Mouse (Mus musculus): ENCODE measurements at regions not wholly inside any gene's neighbourhood (a gene's known extent, or its start where the extent isn't known, plus 50 kb on each side); places are given as distances from the start of the nearest gene placed in this dataset.

DNA sequence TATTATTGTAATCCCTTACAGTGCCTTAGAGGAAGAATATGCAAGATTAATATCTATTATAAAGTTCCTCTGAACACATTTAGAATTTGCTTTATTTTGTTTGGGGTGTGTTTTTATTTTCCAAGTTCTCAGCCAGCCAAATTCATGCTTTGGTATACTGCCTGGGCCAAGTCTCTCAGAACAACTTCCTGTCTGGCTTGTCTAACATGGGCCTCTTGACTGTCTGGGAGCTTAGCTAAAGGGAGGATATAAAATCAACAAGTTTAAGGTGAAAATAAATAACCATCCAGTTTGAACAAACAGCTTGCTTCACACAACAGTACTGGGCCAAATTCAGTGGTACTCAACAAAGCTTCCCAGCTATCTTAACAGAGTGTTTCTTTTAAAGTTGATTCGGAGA is 669.5 kb downstream of the Kcnj2 start:
- no peak for DNase-seq

DNA sequence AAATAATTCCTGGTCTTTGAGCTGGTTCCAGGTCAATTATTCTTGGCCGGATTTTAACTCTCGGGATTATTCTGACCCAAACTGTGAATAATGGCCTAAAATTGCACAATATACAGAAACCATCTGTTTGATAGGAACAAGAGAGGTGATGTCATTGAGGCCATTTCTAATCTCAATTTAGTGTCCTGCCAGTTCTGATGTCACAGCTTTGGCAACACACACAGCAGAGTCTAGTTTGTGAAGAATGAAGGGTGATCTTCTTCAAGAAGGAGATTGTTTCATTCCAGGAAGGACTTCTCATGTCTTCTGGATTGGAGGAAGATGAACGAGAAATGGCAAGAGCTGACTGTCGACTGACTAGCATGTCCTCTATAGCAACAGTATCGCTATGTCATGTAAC is 670.0 kb downstream of the Kcnj2 start:
- DNase-seq: no peak

DNA sequence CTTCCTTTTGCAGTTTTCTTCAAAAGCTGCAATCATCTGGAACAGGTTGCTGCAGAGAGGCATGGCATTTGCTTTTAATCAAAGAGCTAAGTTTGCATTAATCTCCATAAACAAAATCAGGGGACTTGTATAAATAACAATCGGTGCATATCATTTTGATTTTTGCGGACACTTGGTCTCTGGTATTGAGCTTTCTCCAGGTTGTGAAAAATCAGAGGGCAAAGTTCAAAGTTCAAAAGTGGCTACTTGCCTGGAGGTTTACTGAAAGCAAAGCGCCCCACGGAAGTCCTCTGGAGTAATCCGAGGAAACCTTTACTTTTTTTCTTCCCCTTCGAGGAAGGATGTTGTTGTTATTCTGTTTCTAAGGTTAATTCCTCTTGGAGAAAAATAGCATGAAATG is 677.4 kb downstream of the Kcnj2 start:
- DNase-seq: peak; percentile 19

DNA sequence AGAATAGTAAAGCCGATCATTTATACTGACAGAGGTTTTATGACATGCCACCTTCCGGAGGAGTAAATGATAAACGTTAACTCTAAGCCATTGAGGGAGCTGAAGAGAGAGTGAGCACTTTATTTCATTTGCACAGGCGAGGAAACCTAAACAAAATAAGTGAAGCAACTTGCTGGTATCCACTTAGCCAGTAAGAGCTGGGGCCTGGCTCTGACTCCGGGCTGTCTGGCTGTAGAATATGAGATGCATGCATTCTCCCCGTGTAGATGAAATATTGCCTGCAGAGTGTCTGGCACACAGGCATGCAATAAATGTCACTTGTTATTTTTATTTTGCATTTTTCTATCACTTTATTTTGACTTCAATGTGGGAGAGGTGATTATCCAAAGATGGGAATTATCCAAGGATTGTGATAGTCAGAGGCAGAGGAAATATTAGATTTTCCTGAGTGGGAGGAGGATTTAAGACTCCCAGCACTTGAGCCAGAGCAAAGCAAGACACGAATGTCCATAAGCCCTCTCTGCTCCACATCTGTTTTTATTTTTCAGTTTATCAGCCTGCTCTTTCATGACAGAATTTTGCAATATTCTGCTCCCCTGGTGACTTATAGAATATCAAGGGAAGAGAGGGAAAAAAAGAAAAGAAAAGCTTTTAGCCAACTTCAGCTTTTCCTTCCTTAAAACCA is 681.4 kb downstream of the Kcnj2 start:
- DNase-seq: no peak

DNA sequence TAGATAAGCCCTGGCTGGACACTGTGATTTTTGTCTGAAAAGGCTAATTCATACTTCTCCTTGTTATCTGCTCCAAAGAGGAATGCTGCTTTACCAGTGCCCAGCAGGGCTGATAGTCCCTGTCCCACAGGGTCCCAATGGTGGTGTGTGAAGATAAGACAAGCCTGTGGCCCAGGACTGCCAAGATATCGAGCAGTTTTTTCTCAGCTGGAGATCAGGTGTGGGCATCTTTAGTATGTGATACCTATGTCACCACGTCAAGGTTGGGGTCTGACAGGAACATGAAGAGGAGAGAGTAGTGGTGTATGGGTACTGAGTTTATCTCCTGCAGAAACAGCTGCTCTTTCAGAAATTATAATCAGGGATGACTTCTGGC is 682.0 kb downstream of the Kcnj2 start:
- no peak for DNase-seq

DNA sequence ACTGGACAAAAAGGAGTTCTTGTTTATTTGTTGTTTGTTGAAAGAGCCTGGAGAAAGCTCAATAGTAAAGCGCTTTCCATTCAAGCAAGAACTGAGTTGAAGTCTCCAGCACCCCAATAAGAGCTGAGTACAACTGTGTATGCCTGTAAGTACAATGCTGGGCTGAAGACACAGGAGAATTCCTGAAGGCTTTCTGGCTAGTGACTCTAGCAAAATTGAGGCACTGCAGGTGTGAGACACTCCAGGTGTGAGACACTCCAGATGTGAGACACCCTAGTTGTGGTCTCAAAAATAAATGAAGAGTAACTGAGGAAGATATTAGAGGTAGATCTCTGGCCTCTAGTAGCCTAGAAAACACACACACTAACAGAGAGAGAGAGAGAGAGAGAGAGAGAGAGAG is 682.5 kb downstream of the Kcnj2 start:
- no peak for DNase-seq

DNA sequence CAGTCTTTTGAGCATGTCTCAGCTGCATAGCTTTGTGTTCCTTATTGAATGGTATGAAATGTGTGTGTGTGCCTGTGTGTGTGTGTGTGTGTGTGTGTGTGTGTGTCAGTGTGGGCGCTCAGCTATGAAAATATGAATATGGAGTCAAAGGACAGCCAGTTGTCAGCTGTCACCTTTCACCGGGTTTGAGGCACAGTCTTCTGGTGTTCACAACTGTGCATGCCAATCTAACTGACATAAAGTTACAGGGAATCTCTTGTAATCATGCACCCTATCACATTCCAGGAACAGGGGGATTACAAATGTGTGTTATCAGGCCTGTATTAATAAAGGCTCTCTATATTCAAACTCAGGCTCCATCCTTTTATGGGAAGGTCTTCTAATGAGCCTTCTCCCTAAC is 688.8 kb downstream of the Kcnj2 start:
- DNase-seq: no peak

DNA sequence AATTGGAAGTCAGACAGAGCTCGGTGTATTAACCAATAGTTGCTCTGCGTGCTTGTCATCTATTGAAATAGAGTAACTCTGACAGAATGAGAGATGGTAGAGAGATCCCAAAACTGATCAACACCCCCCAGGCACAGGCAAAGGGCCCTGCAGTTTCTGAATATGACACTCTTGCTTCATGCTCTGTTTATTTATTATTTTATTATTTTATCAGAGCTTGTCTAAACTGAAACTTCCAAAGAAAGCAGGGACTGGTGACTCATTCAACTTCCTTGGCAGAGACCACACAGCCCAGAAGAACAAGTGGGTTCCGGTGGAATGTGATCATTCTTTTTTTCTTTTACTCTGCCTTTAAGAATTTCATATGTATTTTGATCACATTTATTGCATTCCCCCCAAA is 697.1 kb downstream of the Kcnj2 start:
- DNase-seq: no peak

DNA sequence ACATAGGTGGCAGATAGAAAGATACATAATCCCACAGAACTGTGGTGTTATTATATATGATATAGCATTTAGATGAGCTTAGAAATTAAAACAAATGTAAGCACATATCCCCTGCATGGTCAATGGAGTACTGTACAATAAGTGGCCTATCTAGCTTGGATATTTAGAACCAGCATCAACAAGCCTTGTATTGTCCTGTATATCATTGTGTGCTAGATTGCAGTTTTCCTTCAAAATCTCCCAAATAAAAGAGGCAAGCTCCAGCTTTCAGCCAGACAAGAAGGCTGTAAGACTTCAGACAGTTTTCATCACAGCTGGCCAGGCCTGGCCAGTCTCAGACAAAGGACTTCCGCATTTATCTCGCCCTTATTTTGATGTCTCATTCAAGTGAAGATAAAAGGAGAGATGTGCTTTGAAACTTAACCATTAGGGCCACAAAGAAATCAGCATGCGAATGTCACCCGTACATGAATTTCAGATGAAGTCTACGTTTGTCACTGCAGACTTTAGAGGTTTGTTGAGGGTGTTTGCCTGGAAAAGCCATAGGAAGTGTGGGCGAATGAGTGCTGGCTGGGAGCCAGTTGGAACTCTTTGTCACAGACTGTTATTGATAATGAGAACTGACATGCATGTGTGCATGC is 700.5 kb downstream of the Kcnj2 start:
- DNase-seq: no peak

DNA sequence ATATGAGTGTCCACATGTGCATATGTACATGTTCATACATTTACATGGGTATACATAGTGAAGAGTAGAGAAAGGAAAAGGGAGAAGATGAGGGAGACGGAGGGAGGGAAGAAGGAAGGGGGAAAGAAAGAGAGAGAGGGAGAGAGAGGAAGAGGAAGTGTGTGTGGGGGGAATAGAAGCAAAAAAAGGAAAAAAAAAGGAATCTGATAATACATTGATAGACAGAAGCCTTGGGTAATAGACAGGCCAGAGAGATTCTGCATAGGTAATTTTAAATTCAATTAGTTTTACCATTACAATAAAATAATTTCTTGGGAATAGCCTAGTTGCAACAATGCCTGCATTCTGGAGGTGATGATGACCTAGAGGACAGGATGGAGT is 701.0 kb downstream of the Kcnj2 start:
- no peak for DNase-seq

DNA sequence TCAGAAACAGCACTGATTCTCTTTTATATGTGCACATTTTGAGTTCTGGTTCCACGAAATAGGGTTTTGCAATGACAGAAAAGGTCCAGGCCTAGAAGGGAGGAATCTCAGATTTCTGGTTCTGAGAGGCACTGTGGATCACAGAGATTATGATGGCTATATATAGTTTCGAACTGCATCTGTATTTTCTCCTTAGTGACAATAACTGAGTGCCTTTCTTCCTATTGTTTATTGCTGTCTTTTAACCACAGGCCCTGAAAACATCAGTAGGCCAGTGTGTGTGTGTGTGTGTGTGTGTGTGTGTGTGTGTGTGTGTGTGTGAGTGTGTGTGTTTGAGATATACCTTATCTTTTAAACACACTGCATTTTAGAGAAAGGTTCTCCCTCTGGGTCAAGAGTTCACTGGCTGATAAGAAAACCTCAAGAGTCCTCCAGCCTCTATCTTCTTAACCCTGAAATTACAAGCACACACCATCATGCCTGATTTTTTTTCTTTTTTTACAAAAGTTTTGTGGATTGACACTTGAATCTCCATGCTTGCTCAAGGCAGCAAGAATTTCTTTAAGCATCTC is 708.2 kb downstream of the Kcnj2 start:
- no peak for DNase-seq

DNA sequence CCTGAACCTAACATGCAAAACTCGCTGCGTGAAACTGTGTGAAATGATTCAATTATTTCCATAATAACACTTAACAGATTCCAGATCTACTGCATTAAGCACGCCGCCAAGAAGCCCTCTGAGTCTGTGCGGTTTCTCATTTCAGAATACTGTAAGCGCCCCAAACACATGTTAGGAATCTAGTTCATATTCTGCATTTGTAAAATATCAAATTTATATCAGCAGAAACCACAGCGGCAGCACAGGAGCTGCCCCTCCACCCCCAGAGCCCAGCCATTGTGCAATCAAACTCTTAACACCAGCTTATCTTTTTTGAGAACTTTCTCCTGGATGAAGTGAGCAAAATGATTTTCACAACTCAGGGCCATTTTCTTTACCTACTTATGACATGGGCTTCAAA is 715.4 kb downstream of the Kcnj2 start:
- no peak for DNase-seq

DNA sequence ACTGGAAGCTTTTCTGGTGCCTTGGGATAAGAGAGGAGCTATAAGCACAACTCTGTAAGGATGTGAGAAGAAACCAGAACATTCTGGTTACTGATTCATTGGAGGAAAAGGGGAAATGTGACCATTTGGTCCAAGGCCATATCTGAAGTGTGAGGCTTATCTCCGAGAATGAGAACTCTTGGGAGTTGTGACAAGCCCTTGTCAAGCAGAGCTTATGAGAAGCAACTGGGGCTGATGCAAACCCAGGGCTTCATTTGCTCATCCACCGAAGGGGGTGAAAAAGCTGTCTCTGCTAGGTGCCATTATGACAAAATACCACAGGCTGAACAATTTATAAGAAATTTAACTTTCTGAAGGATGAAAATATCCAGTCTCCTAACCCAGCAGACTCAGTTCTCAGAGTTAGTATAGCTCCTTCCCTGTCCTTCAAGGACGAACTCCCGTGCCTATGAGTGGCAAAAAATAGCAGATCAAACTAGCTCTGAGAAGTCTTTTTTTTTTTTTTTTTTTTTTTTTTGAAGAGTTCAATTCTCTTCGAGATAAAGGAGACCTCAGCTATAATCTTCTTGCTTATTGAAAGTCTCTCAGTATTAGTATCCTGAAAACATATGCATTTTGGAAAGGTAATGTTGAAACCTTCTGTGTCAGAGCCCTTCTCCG is 725.4 kb downstream of the Kcnj2 start:
- DNase-seq: no peak

DNA sequence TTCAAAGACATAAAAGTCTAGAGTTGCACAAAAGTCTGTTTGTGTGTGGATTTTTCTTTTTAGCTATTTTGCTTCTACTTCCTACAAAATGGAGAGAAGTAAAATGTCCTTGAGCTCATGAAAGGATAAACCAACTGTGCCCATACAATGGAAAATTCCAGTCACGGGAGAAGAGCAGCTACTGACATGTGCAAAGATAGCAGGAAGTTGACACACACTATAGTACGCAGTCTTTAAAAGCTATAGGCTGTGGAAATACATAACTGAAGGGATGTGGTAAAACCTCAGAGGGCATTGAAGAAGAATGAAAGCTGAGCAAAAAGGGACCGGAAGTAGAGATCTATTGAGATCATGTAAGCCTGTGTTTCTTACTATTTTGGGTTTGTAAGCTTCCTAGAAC is 735.1 kb downstream of the Kcnj2 start:
- no peak for DNase-seq

DNA sequence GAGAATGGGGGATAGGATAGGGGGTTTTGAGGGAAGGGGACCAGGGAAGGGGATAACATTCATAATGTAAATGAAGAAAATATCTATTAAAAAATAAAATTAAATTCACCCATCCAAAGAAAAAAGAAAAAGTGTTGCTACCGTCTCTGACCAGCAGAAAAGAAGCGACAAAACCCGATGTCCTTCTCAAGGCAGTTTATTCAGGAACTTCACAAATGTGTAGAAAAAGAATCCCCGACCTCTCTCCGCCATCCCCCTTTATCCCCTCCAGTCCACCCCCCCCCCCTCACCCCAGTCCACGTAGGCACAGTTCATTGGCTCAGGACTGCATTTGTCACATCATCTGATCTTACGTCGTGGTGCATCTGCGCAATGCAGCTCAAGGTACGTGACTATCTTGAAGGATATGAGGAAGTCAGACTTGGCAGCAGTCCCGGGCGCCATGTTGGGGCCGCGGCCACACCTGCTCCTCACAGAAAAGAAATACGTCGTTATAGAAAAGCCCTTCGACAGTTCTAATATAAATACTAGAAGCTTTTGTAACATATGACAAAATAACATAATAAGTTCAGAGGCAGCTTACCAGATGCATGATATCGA is 750.3 kb downstream of the Kcnj2 start:
- no peak for DNase-seq

DNA sequence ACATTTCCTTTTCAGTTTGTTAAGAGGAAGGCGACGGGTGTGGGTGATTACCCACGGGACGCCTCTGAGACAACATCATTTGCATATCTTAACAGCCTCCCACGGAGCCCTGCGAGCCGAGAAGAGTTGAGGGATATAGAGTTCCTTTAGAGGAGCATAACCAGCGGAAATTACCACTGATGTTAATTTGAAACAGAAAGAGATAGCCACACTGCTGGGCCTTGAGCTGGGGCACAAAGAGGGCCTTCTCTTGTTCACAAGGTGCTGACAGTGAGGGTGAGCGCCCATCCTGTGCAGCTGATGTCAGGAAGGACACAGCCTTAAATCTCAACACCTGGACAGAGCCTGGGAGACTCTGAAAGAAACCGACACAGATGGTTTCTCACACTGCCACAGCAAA is 752.2 kb downstream of the Kcnj2 start:
- DNase-seq: no peak

DNA sequence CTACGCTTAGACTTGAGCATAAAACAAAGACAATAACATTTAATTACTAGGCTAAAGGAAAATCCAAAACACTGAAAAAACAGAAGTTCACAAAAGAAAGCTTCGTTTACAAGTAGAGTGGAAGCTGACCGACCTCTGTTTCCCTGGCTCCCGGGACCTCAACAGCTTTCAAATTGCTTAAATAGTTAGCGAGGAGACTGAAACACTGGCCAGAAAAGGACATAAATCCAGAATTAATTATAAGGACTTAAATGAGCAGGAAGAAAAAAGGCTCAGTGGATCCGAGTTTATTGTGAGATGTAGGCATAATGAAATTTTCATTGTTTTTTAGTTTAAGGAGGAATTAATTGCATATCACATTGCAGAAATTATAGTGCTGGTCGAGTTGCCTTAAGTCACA is 754.4 kb downstream of the Kcnj2 start:
- no peak for DNase-seq

DNA sequence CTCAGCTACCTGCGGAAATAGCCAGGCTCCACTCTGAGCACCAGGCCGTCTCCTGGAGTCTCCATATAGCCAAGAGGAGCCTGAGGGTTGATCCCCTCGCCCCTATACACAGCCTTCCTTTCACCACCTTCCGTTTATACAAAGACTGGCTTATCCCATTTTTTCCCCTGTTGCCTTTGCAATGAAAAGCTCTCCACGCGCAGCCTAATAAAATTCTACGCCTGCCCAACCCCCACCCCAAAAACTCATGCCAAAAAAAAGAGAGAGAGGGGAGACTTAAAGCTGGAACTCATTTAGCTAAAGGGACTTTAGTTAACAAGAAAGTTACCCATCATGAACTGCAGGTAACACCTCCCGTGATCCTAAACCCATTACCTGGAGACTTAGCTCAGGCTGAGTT is 762.5 kb downstream of the Kcnj2 start:
- no peak for DNase-seq

DNA sequence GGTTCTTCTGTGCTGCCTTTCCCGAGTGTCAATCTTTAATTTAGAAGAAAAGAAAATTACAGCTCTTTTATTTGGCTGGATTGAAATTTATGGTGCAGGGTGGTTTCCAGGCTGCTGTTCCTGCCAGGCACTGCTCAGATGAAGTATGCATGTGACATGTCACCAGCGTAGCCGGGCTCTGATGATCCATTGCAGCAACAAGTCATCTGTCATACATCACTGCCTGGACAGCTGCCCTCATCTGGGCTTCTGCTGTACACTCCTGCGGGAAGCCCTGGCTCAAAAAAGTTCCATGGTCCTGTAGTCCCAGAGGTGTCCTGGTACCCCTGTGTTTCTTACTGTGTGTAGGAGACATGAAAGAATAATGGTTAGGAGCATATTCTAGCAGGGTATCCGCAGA is 773.0 kb downstream of the Kcnj2 start:
- no peak for DNase-seq

DNA sequence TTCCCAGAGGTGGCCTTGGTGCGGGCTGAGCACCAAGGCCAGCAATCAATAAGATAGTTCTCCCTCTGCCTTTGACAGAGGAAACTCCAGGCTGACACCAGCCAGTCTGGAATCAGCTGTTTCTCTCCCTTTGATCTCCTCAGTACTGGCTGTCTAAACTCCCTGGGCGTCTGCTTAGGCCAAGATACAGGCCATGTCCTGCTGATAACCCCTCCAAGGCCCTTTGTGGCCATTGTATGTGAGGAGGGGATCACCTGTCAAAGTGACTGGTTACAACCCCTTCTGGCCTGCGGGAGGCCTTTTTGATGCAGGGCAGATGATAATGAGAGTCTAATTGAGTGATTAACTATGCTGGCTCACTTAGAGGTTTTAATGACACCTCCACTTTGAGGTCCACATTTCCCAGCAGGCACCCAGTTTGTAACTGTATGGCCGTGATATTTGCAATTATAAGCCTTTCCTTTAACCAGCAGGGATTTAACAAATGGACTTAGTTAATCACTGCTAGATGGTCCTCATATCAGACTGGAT is 777.8 kb downstream of the Kcnj2 start:
- no peak for DNase-seq

DNA sequence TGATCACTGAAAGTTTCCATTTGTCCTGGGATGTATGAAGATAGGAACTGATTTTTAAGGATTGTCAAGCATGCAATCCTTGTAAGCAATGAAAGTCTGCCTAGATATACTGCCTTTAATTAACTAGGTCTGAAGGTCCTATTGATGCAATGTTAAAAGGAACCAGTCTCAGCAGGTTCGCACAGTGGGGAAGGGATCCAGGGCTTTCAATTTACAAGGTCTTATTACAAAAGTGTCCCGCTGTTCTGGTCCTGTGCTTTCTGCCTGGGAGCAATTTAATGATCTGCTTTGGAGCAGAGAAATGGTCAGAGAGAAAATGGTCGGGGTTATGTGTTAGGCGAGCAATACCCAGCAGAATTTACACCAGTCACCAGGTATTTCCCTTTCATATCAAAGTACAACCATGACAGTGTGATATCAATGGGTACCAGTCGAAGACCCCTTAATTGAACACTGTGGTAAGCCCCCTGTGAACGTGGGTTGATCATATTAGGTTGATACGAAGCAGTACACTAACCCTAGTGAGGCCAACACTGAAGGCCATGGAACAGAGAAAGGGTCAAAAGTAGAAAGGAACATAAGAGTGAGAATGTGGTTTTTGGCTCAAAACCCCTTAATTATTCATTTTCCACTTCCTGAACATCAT is 778.5 kb downstream of the Kcnj2 start:
- no peak for DNase-seq

DNA sequence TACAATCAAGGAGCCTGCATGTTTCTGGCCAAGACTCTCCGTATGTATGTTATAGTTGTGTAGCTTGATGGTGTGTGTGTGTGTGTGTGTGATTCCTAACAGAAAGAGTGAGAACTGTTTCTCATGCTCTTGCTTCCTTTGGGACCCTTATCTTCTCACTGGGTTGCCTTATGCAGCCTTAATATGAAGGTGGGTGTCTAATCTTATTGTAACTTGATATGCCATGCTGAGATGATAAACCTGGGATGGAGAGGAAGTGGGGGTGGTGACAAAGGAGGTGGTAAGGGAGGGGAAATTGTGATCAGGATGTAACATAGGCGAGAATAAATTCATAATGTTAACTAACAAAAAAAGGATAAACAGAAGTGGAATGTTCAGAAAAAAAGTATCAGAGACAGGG is 791.3 kb downstream of the Kcnj2 start:
- no peak for DNase-seq

DNA sequence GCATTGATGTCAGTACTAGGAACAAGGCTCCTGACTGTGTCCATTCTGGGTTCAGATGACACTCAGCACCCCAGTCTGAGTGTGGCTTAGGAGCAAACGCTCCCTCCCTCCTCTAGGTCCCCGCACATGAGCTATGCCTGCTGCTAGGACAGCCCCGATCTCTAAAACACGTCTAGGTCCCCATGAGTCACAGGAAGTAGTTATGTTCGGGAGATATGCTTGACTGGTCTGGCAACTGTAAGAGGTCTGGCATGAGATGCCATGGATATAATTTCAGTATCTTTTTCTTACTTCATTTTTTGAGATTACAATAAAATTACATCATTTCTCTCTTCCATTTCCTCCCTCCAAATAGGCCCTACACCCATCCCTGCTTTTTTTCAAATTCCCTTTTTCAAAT is 792.1 kb downstream of the Kcnj2 start:
- DNase-seq: no peak
